Mouse (Mus musculus) heart, embryonic 13.5 days (tissue): ENCODE measurements around the gene Iqcd. TPM values are rescaled to one million over a fixed set of nuclear protein-coding genes. Genes with fewer than 3 reads are reported as not detected.

Experiments used
- ATAC-seq: fragments of 200-750 bp; cut with Nextera tagmentation; 2 replicates; pipeline ENCODE4 v1.8.0; 2017; ENCODE audit warnings: moderate TSS enrichment; ENCODE audit not compliant: insufficient number of reproducible peaks, low FRiP score, low TSS enrichment; ENCODE audit errors: extremely low read depth
- H3K27ac ChIP-seq: fragments of 300-500 bp; sonication (generic); replicated peaks from 2 replicates; pipeline ENCODE4 v1.5.1; 2015; ENCODE audit warnings: moderate library complexity, mild to moderate bottlenecking, inconsistent platforms
- H3K27me3 ChIP-seq: fragments of 300-500 bp; sonication (generic); replicated peaks from 2 replicates; pipeline ENCODE4 v1.6.1; 2015; ENCODE audit warnings: mild to moderate bottlenecking, inconsistent platforms
- H3K36me3 ChIP-seq: fragments of 300-500 bp; sonication (generic); 2 replicates; pipeline ENCODE4 v1.6.1; 2015; ENCODE audit warnings: mild to moderate bottlenecking, inconsistent platforms
- H3K4me1 ChIP-seq: fragments of 300-500 bp; sonication (generic); 2 replicates; pipeline ENCODE4 v1.6.1; 2015; ENCODE audit warnings: inconsistent platforms
- H3K4me2 ChIP-seq: fragments of 300-500 bp; sonication (generic); 2 replicates; pipeline ENCODE4 v1.6.1; 2015; ENCODE audit warnings: inconsistent platforms, mild to moderate bottlenecking, moderate library complexity
- H3K4me3 ChIP-seq: fragments of 300-500 bp; sonication (generic); 2 replicates; pipeline ENCODE4 v1.5.1; 2015; ENCODE audit warnings: moderate library complexity, mild to moderate bottlenecking, inconsistent platforms
- H3K9ac ChIP-seq: fragments of 300-500 bp; sonication (generic); 2 replicates; pipeline ENCODE4 v1.6.1; 2015; ENCODE audit warnings: inconsistent platforms, mild to moderate bottlenecking, moderate library complexity
- H3K9me3 ChIP-seq: fragments of 300-500 bp; sonication (generic); 2 replicates; pipeline ENCODE4 v1.6.1; 2016; ENCODE audit warnings: inconsistent platforms
- WGBS: fragments of 180-500 bp; shearing (Covaris S2); methylation state at CpG from one replicate; pipeline ENCODE4 v1.1.7; 2015; ENCODE audit warnings: mixed read lengths; 5-methylcytosine and 5-hydroxymethylcytosine counted together
- polyA plus RNA-seq: library from polyadenylated mRNA; unstranded; fragments of >200 nt; fragmentation: Nextera tagmentation; extraction: Ambion mirVana; gene quantifications from 2 replicates; pipeline ENCODE4 v1.2.1, GENCODE M21; 2015

Gene Iqcd
- polyA plus RNA-seq, 1 experiment from 2014 or later, result 0.44 TPM

DNA sequence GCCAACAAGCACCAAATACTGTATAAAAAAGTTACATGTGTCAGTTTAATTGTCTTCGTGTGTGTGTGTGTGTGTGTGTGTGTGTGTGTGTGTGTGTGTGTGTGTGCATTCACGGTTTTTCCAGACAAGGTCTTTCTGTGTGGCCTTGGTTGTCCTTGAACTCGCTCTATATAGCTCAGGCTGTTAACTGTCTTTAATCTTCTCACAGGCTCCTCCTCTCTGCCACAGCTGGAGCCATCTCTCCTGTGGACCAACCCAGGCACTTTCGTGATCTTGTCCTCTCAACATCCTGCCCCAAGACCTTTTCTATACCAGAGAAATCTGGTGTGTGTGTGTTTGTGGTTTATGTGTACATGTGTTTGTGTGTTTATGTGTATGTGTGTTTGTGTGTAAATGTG is 24.9 kb upstream of the Iqcd start:
- 35% methylated on average over 4 of the region's 4 CpGs for WGBS
- 0 out of 2 replicates have a peak overlapping the region, but pooled peaks have one; percentile 62 for H3K9ac ChIP-seq
- no peaks in the 10 kb centered on the region for H3K9me3 ChIP-seq
- H3K4me2 ChIP-seq, result no peak overlapping the region
- peak overlapping the region; percentile 87 for H3K27ac ChIP-seq
- no peaks in the 10 kb centered on the region for H3K27me3 ChIP-seq
- H3K36me3 ChIP-seq, result no peaks in the 10 kb centered on the region
- no peak overlapping the region for H3K4me3 ChIP-seq
- peaks cover 81% of the 10 kb centered on the region for H3K4me1 ChIP-seq
- no peak for ATAC-seq

DNA sequence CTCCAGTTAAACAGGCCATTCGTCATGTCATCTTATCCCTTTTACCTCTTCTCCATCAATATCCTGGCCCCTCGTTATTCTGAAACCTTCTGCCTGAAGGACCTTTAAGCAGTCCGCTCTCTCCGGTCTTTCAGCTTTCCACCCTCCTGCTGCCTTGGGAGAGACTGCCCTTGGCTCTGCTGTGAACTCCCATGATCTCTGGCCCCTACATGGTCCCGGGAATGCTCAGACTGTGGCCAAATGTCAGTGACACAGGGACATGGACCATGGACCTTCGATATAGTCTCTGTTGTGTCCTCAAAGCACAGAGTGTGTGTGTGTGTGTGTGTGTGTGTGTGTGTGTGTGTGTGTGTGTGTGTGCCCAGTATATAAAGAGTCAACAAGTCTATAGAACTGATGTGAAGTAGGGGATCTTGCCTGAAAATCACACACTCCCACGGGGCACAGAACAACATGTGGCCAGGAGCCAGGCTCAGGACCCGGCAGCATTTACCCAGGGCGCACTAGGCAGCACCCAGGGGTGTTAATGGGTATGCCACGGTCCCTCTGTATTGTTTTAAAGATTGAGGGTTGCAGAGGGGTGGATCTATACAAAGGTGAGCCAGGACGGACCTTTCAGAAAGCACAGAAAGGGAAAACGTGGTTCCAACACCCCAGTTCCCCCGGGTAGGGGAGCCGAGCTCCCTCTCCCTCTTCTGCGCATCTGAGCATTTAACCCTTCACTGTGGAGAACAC is 23.5 kb upstream of the Iqcd start:
- Histone ChIP-seq H3K9ac (peak overlapping the region; percentile 65), H3K27me3 (no peaks in the 10 kb centered on the region), H3K27ac (peak overlapping the region; percentile 75), H3K9me3 (no peaks in the 10 kb centered on the region), H3K36me3 (no peaks in the 10 kb centered on the region), H3K4me3 (no peak overlapping the region), H3K4me1 (peaks cover 85% of the 10 kb centered on the region), H3K4me2 (no peak overlapping the region)
- ATAC-seq, result no peak
- 63% methylated on average over 15 of the region's 15 CpGs for WGBS

DNA sequence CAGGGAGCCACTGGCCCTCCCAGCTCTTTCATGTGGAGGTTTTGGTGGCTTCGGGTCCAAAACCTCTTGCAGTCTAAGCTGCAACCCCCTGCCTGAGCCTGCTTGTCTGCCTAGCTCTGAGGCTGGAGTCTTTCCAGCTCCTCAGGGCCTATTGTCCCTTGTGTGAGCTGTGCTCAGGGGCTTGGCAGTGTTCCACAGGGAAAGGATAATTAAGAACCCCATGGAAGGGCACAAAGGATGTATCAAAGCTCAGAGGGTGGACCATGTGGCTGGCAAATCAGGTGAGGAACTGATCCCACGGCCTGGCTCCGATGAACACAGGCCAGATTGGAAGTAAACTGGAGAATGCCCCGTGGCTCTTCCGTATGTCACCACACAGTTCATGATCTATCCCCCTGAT is 22.7 kb upstream of the Iqcd start:
- Histone ChIP-seq H3K27me3 (no peaks in the 10 kb centered on the region), H3K27ac (peak overlapping the region; percentile 75), H3K4me1 (peaks cover 85% of the 10 kb centered on the region), H3K9me3 (no peaks in the 10 kb centered on the region), H3K9ac (peak overlapping the region; percentile 65), H3K4me3 (no peak overlapping the region), H3K4me2 (0 out of 2 replicates have a peak overlapping the region, but pooled peaks have one; percentile 9), H3K36me3 (no peaks in the 10 kb centered on the region)
- no peak for ATAC-seq
- 59% methylated on average over 5 of the region's 5 CpGs for WGBS

DNA sequence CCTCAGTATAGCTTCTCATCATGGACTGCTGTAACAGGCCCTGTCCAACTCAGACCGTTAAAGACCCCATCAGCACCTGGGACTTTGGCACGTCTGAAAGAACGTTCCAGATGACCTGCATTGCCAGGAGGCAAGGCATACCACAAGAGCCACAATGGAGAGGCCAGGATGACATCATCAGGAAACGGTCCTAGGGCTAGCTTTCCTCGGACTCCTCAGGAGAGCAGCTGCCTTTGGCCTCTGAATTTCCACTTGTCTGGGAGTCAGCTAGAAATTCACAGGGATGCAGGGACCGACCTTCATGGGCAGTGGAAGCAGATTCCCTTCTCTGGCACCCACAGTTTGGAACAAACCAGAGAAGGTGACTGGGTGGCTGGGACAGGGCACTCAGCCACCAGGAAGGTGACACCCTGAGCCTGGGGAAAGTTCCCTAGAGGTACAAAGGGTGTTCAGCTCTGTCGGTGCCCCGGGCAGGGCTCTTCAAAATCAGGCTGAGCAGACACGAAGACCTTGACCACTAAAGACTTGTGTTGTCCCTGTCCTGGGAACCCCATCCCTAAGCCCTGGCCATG is 22.0 kb upstream of the Iqcd start:
- H3K36me3 ChIP-seq, result no peaks in the 10 kb centered on the region
- 44% methylated on average over 9 of the region's 9 CpGs for WGBS
- no peaks in the 10 kb centered on the region for H3K9me3 ChIP-seq
- H3K4me3 ChIP-seq, result no peak overlapping the region
- ATAC-seq, result no peak
- peak overlapping the region; percentile 65 for H3K9ac ChIP-seq
- no peak overlapping the region for H3K4me2 ChIP-seq
- H3K27me3 ChIP-seq, result no peaks in the 10 kb centered on the region
- H3K27ac ChIP-seq, result peak overlapping the region; percentile 75
- H3K4me1 ChIP-seq, result peaks cover 90% of the 10 kb centered on the region

DNA sequence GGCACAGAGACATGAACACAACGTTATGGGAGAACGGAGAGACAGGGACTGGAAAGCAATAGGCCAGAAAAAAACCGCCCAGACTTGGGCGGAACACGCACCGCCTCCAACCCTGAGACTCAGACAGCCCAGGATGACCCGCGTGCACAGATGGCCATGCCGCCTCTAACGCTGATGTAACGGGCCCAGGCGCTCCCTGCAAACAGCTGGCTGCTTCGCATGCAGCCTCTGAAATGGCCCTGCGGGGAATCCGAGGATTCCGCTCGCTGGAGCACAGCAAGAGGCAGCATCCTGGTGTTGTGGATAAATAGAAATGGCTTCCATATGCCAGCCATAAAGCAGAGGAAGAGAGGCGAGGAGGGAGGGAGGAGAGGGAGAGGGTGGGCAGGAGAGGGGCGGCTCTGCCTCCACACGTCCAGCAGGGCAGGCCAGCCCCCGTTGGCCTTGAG is 21.5 kb upstream of the Iqcd start:
- 43% methylated on average over 21 of the region's 21 CpGs for WGBS
- Histone ChIP-seq H3K9me3 (no peaks in the 10 kb centered on the region), H3K4me3 (no peak overlapping the region), H3K36me3 (no peaks in the 10 kb centered on the region), H3K27me3 (no peaks in the 10 kb centered on the region), H3K27ac (peak overlapping the region; percentile 75), H3K9ac (peak overlapping the region; percentile 65), H3K4me2 (no peak overlapping the region), H3K4me1 (peaks cover 93% of the 10 kb centered on the region)
- no peak for ATAC-seq

DNA sequence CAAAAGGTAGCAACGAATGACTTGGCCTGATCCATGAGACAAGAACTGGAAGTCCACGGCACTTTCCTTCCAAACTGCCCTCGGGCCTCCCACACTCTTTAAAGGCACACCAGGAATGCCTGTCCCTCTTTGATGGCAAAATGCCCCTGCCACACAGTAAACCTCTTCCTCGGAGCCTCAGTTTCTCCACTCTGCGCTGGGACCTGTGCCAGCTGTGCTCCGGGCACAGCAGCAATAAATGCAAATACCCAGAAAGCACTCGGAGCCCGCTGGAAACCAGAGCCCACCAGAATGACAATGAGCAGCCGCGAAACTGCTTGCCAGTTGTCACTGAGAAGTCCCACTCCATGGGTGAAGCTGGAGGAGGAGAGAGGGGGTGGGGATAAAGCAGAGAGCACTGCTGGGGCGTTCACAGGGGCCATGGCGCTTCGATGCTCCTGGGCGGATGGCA is 21.0 kb upstream of the Iqcd start:
- Histone ChIP-seq H3K9me3 (no peaks in the 10 kb centered on the region), H3K4me3 (no peak overlapping the region), H3K27me3 (no peaks in the 10 kb centered on the region), H3K36me3 (no peaks in the 10 kb centered on the region), H3K4me1 (peaks cover 91% of the 10 kb centered on the region), H3K9ac (peak overlapping the region; percentile 65), H3K4me2 (no peak overlapping the region), H3K27ac (peak overlapping the region; percentile 75; the same call in 1 of the 2 replicates)
- no peak for ATAC-seq
- 64% methylated on average over 14 of the region's 14 CpGs for WGBS

DNA sequence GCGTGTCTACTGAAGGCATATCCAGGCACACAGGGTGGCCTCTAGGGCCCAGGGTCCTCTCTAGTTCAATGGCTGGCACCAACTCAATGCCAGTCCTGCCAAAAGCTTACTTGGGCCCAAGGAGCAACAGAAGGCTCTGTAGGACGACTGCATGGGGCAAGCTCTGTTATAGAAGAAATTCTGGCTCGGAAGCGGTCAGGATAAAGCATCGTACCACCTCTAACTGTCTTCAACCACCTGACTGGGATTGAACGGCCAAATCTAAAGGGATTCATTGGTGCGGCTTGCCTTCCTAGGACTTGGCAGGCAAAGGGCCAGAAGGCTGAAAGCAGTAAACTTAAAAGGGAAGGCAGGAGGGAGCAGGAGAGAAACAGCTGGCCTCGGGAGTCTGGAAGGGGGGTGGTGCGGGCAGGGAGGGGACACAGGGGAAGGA is 20.5 kb upstream of the Iqcd start:
- no peak for ATAC-seq
- H3K27ac ChIP-seq, result no peak overlapping the region
- H3K36me3 ChIP-seq, result no peaks in the 10 kb centered on the region
- H3K4me1 ChIP-seq, result peaks cover 90% of the 10 kb centered on the region
- no peak overlapping the region for H3K4me3 ChIP-seq
- no peaks in the 10 kb centered on the region for H3K9me3 ChIP-seq
- H3K27me3 ChIP-seq, result no peaks in the 10 kb centered on the region
- peak overlapping the region; percentile 65; the same call in 1 of the 2 replicates for H3K9ac ChIP-seq
- H3K4me2 ChIP-seq, result no peak overlapping the region
- WGBS, result 63% methylated on average over 9 of the region's 9 CpGs

DNA sequence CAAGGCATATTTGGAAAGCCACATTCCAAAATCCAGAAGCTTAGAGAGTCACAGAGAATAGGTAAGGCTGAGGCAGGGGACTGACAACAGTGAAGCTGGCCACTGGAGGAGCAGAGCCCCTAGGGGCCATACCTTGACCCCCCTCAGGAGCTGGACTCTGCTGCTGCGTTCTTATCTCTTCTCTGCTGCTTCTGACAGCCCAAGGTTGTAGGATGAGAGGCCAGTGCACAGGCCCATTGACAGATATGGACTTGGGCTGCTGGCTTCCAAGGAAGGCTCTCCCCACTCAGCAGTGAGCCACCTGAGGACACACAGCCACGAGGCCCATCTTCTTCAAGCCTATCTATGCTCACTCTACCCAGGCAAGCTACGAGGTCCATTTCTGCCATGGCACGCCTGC is 19.9 kb upstream of the Iqcd start:
- Histone ChIP-seq H3K27ac (no peak overlapping the region), H3K36me3 (no peaks in the 10 kb centered on the region), H3K9ac (no peak overlapping the region), H3K27me3 (no peaks in the 10 kb centered on the region), H3K9me3 (no peaks in the 10 kb centered on the region), H3K4me1 (peaks cover 86% of the 10 kb centered on the region), H3K4me2 (no peak overlapping the region), H3K4me3 (no peak overlapping the region)
- 57% methylated on average over 4 of the region's 4 CpGs for WGBS
- ATAC-seq, result no peak

DNA sequence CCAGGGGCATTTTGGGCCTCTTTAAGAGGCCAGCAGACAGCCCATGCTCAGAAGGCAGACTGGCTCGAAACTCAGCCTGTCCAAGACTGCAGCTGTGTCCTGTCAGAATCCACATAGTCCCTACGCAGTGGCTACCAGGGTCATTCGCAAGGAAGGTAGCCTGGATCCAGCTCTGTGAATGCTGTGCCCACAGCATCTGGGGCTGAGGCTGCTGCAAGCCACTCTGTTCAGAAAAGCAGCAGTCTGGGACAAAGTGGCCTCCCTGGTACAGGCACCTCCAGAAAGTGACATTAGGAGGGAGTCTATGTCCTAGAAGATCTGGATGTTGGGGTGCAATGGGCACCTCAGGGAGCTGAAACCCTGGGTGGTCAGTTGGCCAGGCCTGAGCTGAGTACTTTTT is 19.0 kb upstream of the Iqcd start:
- 83% methylated on average over 3 of the region's 3 CpGs for WGBS
- Histone ChIP-seq H3K27me3 (no peaks in the 10 kb centered on the region), H3K4me3 (no peak overlapping the region), H3K4me2 (no peak overlapping the region), H3K9me3 (no peaks in the 10 kb centered on the region), H3K4me1 (peaks cover 86% of the 10 kb centered on the region), H3K36me3 (no peaks in the 10 kb centered on the region), H3K9ac (no peak overlapping the region), H3K27ac (no peak overlapping the region)
- no peak for ATAC-seq

DNA sequence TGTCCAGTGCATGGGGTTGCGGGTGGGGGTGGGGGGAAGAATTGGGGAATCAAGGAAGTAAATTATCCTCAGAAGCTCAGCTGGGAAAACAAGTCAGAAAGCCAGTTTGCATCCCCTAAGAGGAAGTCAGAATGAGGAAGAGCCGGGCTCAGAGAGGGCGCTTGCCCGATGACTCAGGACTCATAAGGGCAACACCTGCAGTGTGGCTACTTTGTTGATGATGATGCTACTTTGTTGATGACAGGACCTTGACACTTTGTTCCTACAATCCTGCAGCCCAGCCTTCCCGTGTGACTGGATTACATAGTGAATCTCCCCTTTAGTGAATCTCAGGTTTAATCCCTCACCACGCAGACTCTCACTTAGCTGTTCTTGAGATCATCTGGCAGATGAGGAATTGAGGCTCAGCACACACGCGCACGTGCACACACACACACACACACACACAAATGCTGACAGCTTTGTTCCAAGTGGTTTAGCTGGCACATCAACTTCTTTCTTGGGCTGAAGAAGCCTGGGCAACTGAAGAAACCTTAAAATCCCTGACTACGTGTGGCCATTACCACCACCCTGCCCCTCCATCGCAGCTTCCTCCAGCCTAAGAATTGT is 18.4 kb upstream of the Iqcd start:
- peak overlapping the region; percentile 42; the same call in 1 of the 2 replicates for H3K27ac ChIP-seq
- H3K4me2 ChIP-seq, result no peak overlapping the region
- no peaks in the 10 kb centered on the region for H3K36me3 ChIP-seq
- ATAC-seq, result no peak
- 88% methylated on average over 11 of the region's 11 CpGs for WGBS
- H3K4me1 ChIP-seq, result peaks cover 81% of the 10 kb centered on the region
- no peaks in the 10 kb centered on the region for H3K27me3 ChIP-seq
- no peak overlapping the region for H3K4me3 ChIP-seq
- no peak overlapping the region for H3K9ac ChIP-seq
- no peaks in the 10 kb centered on the region for H3K9me3 ChIP-seq

DNA sequence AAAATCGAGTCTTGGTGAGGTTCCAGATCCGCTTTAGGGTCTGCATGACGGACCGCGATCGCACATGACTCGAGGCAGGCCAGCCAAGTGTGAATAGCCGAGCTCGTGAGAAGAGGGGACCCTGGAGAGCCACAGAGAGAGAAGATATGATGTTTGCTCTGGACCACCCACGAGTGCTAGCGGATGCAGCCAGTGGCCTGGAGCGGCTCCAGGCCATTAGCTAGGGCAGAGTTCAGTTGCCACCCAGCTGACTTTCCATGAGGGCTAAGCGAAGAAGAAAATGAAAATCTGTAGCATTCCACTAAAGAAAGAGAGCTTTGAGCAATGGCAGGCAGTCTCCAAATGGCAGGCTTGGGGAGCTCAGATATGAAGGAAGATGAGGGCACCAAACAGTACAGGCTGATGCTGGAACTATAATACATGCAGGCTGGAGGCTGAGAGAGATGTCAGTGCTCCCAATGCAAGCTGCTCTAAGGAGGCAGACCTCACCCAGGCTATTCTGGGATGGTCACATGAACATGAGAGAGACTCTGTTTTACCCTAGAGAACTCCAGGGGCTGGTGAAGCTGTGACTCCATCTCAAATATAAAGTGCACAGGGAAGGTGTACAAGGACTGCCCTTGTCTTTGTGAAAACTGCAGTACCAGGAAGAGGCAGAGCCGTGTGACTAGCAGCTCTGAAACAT is 17.6 kb upstream of the Iqcd start:
- peak overlapping the region; percentile 7; the same call in 1 of the 2 replicates for H3K9ac ChIP-seq
- 64% methylated on average over 14 of the region's 14 CpGs for WGBS
- H3K36me3 ChIP-seq, result no peaks in the 10 kb centered on the region
- peak overlapping the region; percentile 42 for H3K27ac ChIP-seq
- no peaks in the 10 kb centered on the region for H3K27me3 ChIP-seq
- no peak for ATAC-seq
- H3K4me1 ChIP-seq, result peaks cover 73% of the 10 kb centered on the region
- no peak overlapping the region for H3K4me3 ChIP-seq
- H3K9me3 ChIP-seq, result no peaks in the 10 kb centered on the region
- no peak overlapping the region for H3K4me2 ChIP-seq
